Mouse (Mus musculus) heart, embryonic 13.5 days (tissue): ENCODE measurements around the gene Ccdc40. TPM values are rescaled to one million over a fixed set of nuclear protein-coding genes. Genes with fewer than 3 reads are reported as not detected.

Experiments
- ATAC-seq: fragments of 200-750 bp; cut with Nextera tagmentation; 2 replicates; pipeline ENCODE4 v1.8.0; 2017; ENCODE audit warnings: moderate TSS enrichment; ENCODE audit not compliant: insufficient number of reproducible peaks, low FRiP score, low TSS enrichment; ENCODE audit errors: extremely low read depth
- H3K27ac ChIP-seq: fragments of 300-500 bp; sonication (generic); replicated peaks from 2 replicates; pipeline ENCODE4 v1.5.1; 2015; ENCODE audit warnings: moderate library complexity, mild to moderate bottlenecking, inconsistent platforms
- H3K27me3 ChIP-seq: fragments of 300-500 bp; sonication (generic); replicated peaks from 2 replicates; pipeline ENCODE4 v1.6.1; 2015; ENCODE audit warnings: mild to moderate bottlenecking, inconsistent platforms
- H3K36me3 ChIP-seq: fragments of 300-500 bp; sonication (generic); 2 replicates; pipeline ENCODE4 v1.6.1; 2015; ENCODE audit warnings: mild to moderate bottlenecking, inconsistent platforms
- H3K4me1 ChIP-seq: fragments of 300-500 bp; sonication (generic); 2 replicates; pipeline ENCODE4 v1.6.1; 2015; ENCODE audit warnings: inconsistent platforms
- H3K4me2 ChIP-seq: fragments of 300-500 bp; sonication (generic); 2 replicates; pipeline ENCODE4 v1.6.1; 2015; ENCODE audit warnings: inconsistent platforms, mild to moderate bottlenecking, moderate library complexity
- H3K4me3 ChIP-seq: fragments of 300-500 bp; sonication (generic); 2 replicates; pipeline ENCODE4 v1.5.1; 2015; ENCODE audit warnings: moderate library complexity, mild to moderate bottlenecking, inconsistent platforms
- H3K9ac ChIP-seq: fragments of 300-500 bp; sonication (generic); 2 replicates; pipeline ENCODE4 v1.6.1; 2015; ENCODE audit warnings: inconsistent platforms, mild to moderate bottlenecking, moderate library complexity
- H3K9me3 ChIP-seq: fragments of 300-500 bp; sonication (generic); 2 replicates; pipeline ENCODE4 v1.6.1; 2016; ENCODE audit warnings: inconsistent platforms
- whole genome bisulfite sequencing: fragments of 180-500 bp; shearing (Covaris S2); methylation state at CpG from one replicate; pipeline ENCODE4 v1.1.7; 2015; ENCODE audit warnings: mixed read lengths; 5-methylcytosine and 5-hydroxymethylcytosine counted together
- polyA plus RNA-seq: library from polyadenylated mRNA; unstranded; fragments of >200 nt; fragmentation: Nextera tagmentation; extraction: Ambion mirVana; gene quantifications from 2 replicates; pipeline ENCODE4 v1.2.1, GENCODE M21; 2015

The Ccdc40 gene
- 1.5 and 3.1 TPM in 2 replicates for polyA plus RNA-seq

DNA sequence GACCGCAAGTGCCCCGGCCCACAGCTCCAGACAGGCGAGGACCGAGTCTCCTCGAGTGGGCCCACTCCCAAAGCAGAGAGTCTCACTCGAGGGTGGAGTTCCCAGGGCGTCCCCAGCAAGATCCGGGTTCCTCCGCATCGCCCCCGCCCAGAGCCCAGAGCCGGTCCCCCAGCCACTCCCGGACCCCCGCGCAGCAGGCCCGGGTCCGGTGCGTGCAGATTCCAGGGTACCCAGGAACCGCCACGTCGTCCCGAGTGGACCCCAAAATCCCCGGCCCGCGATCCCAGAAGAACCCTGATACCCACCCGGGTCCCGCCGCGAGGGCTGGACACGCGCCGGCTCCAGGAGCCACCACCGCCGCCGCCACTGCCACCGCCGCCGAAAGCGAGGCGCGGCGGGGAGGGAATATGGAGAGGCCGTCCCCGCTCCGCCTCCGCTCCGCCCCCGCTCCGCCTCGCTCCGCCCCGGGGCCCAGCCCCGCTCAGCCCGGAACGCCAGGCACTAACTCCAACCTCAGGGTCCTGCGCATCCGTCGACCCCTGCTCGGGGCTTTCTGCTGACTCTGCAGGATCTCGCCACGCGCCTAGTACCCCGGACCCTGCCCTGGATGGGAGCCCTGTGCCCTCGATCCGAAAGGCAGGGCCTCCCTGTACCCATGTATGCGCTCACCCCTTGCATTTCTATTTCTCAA is at the start of gene Ccdc40, which contains the start of gene Tbc1d16:
Gene Ccdc40, plus strand, starts transcription at position 482 of the 691 bp plus-strand sequence.
Gene Tbc1d16, minus strand, starts transcription at position 409 of the 691 bp plus-strand sequence.
- Histone ChIP-seq H3K4me1 (peaks cover 39% of the 10 kb centered on the region), H3K4me3 (peak within 1 kb of the TSS; percentile 80), H3K27ac (peak within 1 kb of the TSS; percentile 47), H3K36me3 (no peaks in the 10 kb centered on the region), H3K27me3 (peaks cover 17% of the 10 kb centered on the region), H3K9me3 (no peaks in the 10 kb centered on the region), H3K9ac (peak within 1 kb of the TSS; percentile 91), H3K4me2 (peak within 1 kb of the TSS; percentile 100)
- ATAC-seq, result peak; percentile 53; the same call in 1 of the 2 replicates
- under 1% methylated on average over 65 of the region's 66 CpGs for WGBS

GRCm38 (mm10) chr11:119180824-119181582 is 47.4 kb upstream of the Ccdc40 start:
- WGBS, result 84% methylated on average over 14 of the region's 14 CpGs
- no peaks in the 10 kb centered on the region; the same call in 1 of the 2 replicates for H3K36me3 ChIP-seq
- H3K4me1 ChIP-seq, result peaks cover 10% of the 10 kb centered on the region; the same call in 1 of the 2 replicates
- no peak overlapping the region for H3K27ac ChIP-seq
- H3K4me2 ChIP-seq, result no peak overlapping the region
- no peaks in the 10 kb centered on the region for H3K27me3 ChIP-seq
- no peak overlapping the region for H3K4me3 ChIP-seq
- no peaks in the 10 kb centered on the region for H3K9me3 ChIP-seq
- no peak overlapping the region for H3K9ac ChIP-seq
- ATAC-seq, result no peak

GRCm38 (mm10) chr11:119181861-119182395 is 46.4 kb upstream of the Ccdc40 start:
- WGBS, result 75% methylated on average over 12 of the region's 12 CpGs

DNA sequence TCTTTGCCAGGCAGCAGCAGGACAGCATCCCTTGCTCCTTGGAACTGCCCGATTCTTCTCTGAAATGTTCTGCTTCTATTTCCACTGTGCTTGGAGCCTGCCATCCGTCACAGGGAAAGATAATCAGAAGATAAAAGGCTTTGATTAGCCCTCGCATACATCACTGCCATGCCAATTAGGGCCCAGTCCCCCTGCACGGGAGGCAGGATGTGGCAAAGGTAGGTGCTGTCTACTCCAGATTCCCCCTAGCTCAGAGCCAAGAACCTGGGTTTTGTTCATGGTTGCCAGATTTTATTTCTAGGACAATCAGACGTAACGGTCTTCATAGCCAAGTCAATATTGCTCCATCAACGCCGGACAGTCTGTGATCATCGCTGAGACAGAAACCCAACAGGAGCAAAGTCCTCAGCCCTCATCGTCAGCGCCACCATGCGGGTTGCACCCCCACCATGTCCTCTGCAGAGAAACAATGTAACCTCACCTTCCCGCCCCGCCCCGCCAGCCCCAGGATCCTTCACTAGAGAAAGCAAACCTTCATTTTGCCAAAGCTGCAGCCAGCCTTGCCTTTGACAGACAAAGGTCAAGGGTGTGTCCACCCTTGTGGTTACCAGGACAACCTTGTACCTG is 44.6 kb upstream of the Ccdc40 start:
- no peaks in the 10 kb centered on the region; the same call in 1 of the 2 replicates for H3K36me3 ChIP-seq
- no peak for ATAC-seq
- 72% methylated on average over 15 of the region's 15 CpGs for WGBS
- H3K4me3 ChIP-seq, result no peak overlapping the region
- H3K27ac ChIP-seq, result no peak overlapping the region
- H3K4me1 ChIP-seq, result peaks cover 34% of the 10 kb centered on the region
- H3K9ac ChIP-seq, result no peak overlapping the region
- no peaks in the 10 kb centered on the region for H3K9me3 ChIP-seq
- no peaks in the 10 kb centered on the region for H3K27me3 ChIP-seq
- no peak overlapping the region for H3K4me2 ChIP-seq

More at GRCm38 (mm10) chr11:119181861-119182395, 46.4 kb upstream of the Ccdc40 start:
- Histone ChIP-seq H3K36me3 (no peaks in the 10 kb centered on the region; the same call in 1 of the 2 replicates), H3K4me3 (no peak overlapping the region), H3K4me2 (no peak overlapping the region), H3K9me3 (no peaks in the 10 kb centered on the region), H3K27ac (no peak overlapping the region), H3K4me1 (peaks cover 15% of the 10 kb centered on the region), H3K27me3 (no peaks in the 10 kb centered on the region), H3K9ac (no peak overlapping the region)
- ATAC-seq, result no peak

DNA sequence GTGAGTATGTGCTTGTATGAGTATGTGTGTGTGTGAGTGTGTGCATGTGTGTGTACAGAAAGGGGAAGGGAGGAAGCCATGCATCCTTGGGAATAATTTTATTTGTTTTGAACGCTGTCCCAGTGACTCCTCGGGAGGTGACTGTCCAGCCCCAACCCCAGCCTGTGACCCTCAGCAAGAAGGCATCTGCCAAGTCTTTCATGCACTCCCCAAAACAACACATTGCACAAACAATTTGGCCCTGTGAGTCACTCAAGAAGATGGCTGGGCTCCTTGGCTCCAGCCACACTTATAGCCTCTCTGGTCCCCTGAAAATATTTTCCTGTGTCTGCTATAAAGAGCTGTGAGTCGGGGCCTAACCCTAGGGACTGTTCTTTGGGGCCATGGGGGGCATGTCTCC is 42.0 kb upstream of the Ccdc40 start:
- H3K36me3 ChIP-seq, result no peaks in the 10 kb centered on the region
- no peak for ATAC-seq
- H3K4me2 ChIP-seq, result no peak overlapping the region
- H3K4me1 ChIP-seq, result peaks cover 38% of the 10 kb centered on the region
- H3K27ac ChIP-seq, result no peak overlapping the region
- H3K4me3 ChIP-seq, result no peak overlapping the region
- no peak overlapping the region for H3K9ac ChIP-seq
- H3K9me3 ChIP-seq, result no peaks in the 10 kb centered on the region
- H3K27me3 ChIP-seq, result 0 out of 2 replicates have a peak, but pooled peaks cover under 1% of the 10 kb centered on the region
- WGBS, result 78% methylated on average over 3 of the region's 3 CpGs

DNA sequence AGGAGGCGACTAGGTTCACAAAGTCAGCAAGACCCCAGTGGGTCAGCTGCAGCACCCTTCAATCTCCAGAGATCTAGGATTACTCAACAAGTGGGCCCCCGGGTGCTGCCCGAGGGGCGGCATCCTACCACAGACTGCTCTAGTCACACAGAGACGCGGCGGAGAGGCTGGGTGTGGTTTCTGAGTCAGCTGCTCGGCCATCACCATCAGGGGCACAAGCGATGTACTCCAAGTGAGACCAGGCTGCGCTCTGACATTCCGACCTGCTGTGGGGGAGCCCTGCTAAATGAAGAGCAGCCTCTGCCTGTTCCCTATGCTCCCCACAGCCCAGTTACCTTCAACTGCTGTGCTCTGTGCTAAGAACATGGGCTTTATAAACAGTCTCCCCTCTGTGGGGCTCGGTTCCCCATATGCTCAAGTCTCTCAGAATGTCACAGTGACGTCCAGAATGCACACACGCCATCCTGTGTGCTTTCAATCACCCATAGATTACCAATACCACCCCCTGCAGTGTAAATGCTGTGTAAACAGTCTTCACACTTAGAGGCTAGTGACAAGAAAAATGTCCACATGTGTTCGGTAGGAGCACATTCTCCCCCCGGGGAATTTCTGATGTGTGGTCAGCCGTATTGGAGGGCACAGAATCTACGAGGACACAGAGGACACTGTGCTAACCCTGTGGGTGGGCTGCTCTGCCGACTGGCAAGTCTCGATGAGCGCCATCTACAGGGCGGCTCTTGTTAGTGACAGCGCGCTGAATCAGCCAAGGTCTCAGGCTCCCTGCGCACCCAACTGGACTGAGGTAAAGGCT is 41.2 kb upstream of the Ccdc40 start:
- peak overlapping the region; percentile 33; the same call in 1 of the 2 replicates for H3K9ac ChIP-seq
- 43% methylated on average over 25 of the region's 25 CpGs for WGBS
- no peak overlapping the region for H3K27ac ChIP-seq
- H3K27me3 ChIP-seq, result 0 out of 2 replicates have a peak, but pooled peaks cover 5% of the 10 kb centered on the region
- no peak overlapping the region for H3K4me3 ChIP-seq
- no peaks in the 10 kb centered on the region for H3K36me3 ChIP-seq
- H3K9me3 ChIP-seq, result no peaks in the 10 kb centered on the region
- H3K4me2 ChIP-seq, result 0 out of 2 replicates have a peak overlapping the region, but pooled peaks have one; percentile 1
- peaks cover 38% of the 10 kb centered on the region for H3K4me1 ChIP-seq
- ATAC-seq, result no peak

DNA sequence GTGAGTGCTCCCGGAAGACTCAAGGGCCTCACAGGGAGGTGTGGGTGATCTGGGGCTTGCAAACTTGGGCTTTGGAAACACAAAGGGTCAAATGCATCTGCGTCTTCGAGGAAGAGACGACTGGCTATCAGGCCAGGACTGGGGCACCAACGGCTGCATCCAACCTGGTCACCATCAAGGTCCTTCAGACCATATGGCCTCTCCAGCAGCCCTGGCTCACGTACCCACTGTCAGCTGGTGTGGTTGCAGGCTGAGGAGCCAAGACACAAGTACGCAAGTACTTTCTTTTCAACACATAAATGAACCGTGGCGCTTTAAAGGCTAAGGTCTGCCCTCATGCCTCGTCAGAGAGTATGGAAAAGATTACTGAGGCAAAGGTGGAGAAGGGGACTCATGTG is 40.6 kb upstream of the Ccdc40 start:
- H3K9me3 ChIP-seq, result no peaks in the 10 kb centered on the region
- no peak for ATAC-seq
- peaks cover 37% of the 10 kb centered on the region for H3K4me1 ChIP-seq
- 0 out of 2 replicates have a peak, but pooled peaks cover 5% of the 10 kb centered on the region for H3K27me3 ChIP-seq
- WGBS, result 59% methylated on average over 10 of the region's 10 CpGs
- H3K36me3 ChIP-seq, result no peaks in the 10 kb centered on the region
- H3K4me3 ChIP-seq, result no peak overlapping the region
- no peak overlapping the region for H3K4me2 ChIP-seq
- 0 out of 2 replicates have a peak overlapping the region, but pooled peaks have one; percentile 33 for H3K9ac ChIP-seq
- H3K27ac ChIP-seq, result no peak overlapping the region

- peak overlapping the region; percentile 38; the same call in 1 of the 2 replicates for H3K9ac ChIP-seq
- WGBS, result 42% methylated on average over 6 of the region's 6 CpGs
These were observed 40.0 kb upstream of the Ccdc40 start for GRCm38 (mm10) chr11:119188389-119188788.

DNA sequence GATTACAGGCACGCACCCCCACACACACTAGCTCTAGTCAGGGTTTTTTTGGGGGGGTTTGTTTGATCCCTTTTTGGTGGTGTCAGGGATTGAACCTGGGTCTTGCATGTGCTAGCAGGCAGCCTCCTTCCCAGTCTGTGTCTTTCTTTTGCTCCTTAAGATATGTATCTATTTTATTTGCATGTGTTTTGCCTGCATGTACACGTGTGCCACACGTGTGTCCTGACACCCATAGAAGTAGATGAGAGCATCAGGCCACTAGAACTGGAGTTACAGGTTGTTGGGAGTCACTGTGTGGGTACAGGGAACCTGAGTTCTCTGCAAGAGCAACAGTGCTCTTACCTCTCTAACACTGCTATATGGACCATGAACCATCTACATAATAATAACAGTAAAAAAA is 39.1 kb upstream of the Ccdc40 start:
- peaks cover 28% of the 10 kb centered on the region for H3K4me1 ChIP-seq
- 88% methylated on average over 3 of the region's 3 CpGs for WGBS
- H3K4me3 ChIP-seq, result no peak overlapping the region
- no peaks in the 10 kb centered on the region for H3K36me3 ChIP-seq
- no peak for ATAC-seq
- no peak overlapping the region for H3K27ac ChIP-seq
- H3K27me3 ChIP-seq, result 0 out of 2 replicates have a peak, but pooled peaks cover 5% of the 10 kb centered on the region
- H3K4me2 ChIP-seq, result no peak overlapping the region
- H3K9me3 ChIP-seq, result no peaks in the 10 kb centered on the region
- H3K9ac ChIP-seq, result no peak overlapping the region

More at GRCm38 (mm10) chr11:119188389-119188788, 40.0 kb upstream of the Ccdc40 start:
- Histone ChIP-seq H3K4me3 (no peak overlapping the region), H3K36me3 (no peaks in the 10 kb centered on the region), H3K27me3 (0 out of 2 replicates have a peak, but pooled peaks cover 5% of the 10 kb centered on the region), H3K9me3 (no peaks in the 10 kb centered on the region), H3K27ac (no peak overlapping the region), H3K4me2 (no peak overlapping the region), H3K4me1 (peaks cover 31% of the 10 kb centered on the region)
- ATAC-seq, result no peak

DNA sequence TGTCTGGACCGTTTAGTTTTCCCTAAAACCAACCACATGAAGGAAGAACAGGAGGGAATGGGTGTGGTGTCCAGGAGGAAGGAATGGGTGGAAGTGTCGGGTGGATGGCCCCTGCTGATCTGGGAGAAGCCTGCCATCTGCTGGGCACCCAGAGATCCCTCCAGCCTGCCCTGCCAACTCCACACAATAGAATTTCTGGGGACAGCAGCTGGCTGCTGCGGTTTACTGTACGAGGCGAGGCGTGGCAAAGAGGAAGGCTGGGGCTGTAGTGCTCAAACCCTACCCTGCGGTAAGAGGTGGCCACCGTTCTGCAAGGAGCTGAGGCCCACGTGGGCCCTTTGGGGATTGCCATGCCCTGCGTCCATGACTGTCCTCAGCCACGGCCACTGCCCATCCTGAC is 37.9 kb upstream of the Ccdc40 start:
- Histone ChIP-seq H3K4me2 (no peak overlapping the region), H3K4me1 (peaks cover 28% of the 10 kb centered on the region), H3K9ac (0 out of 2 replicates have a peak overlapping the region, but pooled peaks have one; percentile 4), H3K27ac (no peak overlapping the region), H3K27me3 (0 out of 2 replicates have a peak, but pooled peaks cover 5% of the 10 kb centered on the region), H3K9me3 (no peaks in the 10 kb centered on the region), H3K36me3 (no peaks in the 10 kb centered on the region), H3K4me3 (no peak overlapping the region)
- ATAC-seq, result peak; percentile 20; the same call in 1 of the 2 replicates
- 32% methylated on average over 11 of the region's 11 CpGs for WGBS
